Mouse (Mus musculus) testis, adult 2 months (tissue): ENCODE data around the gene Zfp503.

Experiments used
- CTCF ChIP-seq: fragments of 200-500 bp; IDR thresholded peaks from 2 replicates; pipeline ENCODE4 v1.5.1; 2012; ENCODE audit warnings: low read depth, mild to moderate bottlenecking, inconsistent platforms, low read length, moderate library complexity; ENCODE audit not compliant: control insufficient read depth, insufficient read depth, insufficient replicate concordance
- POLR2A ChIP-seq: fragments of 200-500 bp; IDR thresholded peaks from 2 replicates; pipeline ENCODE4 v1.6.1; 2012; ENCODE audit warnings: low read depth, mild to moderate bottlenecking, inconsistent platforms, low read length, moderate library complexity; ENCODE audit not compliant: control insufficient read depth

DNA sequence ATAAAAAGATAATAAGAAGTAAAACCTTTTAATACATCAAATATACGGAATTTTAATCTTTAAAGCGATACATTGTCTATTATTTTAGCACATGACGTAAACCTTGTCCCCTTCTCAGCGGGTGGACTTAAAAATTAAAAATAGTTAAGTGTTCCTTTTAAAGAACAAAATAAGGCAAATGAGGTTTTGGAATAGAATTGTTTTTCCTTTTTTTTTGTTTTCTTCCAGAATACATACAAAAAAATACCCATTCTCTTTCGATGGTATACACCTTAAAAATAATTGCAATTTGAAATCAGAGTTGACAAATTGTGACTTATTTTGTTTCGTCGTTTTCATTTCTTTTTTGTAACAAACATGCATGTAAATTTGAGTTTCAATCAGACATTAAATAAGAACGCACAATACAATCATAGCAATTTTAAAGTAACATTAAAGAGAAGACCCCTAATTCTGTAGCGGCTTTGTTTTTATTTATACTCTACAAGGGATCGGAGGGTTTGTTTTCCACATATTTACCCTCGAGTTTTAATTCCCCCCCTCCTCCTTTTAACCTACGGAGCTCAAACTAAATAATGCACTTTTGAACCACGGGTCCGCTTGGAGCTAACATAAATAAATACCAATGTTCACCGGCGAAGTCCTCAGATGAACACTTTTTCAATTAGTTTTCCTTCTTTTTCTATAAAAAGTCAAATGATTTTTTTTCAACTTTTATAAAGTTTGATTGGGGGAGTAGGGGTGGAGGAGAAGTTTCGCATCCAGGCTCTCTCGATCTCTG, 5.3 kb downstream of the Zfp503 start:
- TF ChIP-seq POLR2A (no peak), CTCF (no peak)
